Mouse (Mus musculus) olfactory bulb, adult 2 months (tissue): ENCODE results near the gene 4933415A04Rik. TPM values are rescaled to one million over a fixed set of nuclear protein-coding genes. Genes with fewer than 3 reads are reported as not detected.

Experiments used
- H3K27ac ChIP-seq: fragments of 200-500 bp; 2 replicates; pipeline ENCODE4 v1.5.1; 2012; ENCODE audit warnings: low read depth, low read length; ENCODE audit not compliant: insufficient read depth
- H3K4me1 ChIP-seq: fragments of 200-500 bp; 2 replicates; pipeline ENCODE4 v1.6.1; 2012; ENCODE audit warnings: low read length; ENCODE audit not compliant: control insufficient read depth, insufficient read depth
- H3K4me3 ChIP-seq: fragments of 200-500 bp; 2 replicates; pipeline ENCODE4 v1.5.1; 2012; ENCODE audit warnings: mild to moderate bottlenecking, low read depth, low read length, moderate library complexity; ENCODE audit not compliant: insufficient read depth
- CTCF ChIP-seq: fragments of 200-500 bp; IDR thresholded peaks from 2 replicates; pipeline ENCODE4 v1.5.1; 2012; ENCODE audit warnings: low read depth, mild to moderate bottlenecking, low read length, moderate library complexity; ENCODE audit not compliant: insufficient read depth
- POLR2A ChIP-seq: fragments of 200-500 bp; IDR thresholded peaks from 2 replicates; pipeline ENCODE4 v1.6.1; 2012; ENCODE audit warnings: mild to moderate bottlenecking, low read depth, low read length, moderate library complexity; ENCODE audit not compliant: insufficient read depth
- WGBS: fragments of 180-500 bp; shearing (Covaris S2); methylation state at CpG from one replicate; pipeline ENCODE4 v1.1.7; 2018; 5-methylcytosine and 5-hydroxymethylcytosine counted together
- polyA plus RNA-seq: library from polyadenylated mRNA; stranded (reverse); fragments of >200 nt; gene quantifications from 2 replicates; pipeline ENCODE4 v1.2.4, GENCODE M21; 2012; ENCODE audit warnings: low replicate concordance; ENCODE audit not compliant: missing spikeins, insufficient read depth, insufficient read length

Gene 4933415A04Rik
- polyA plus RNA-seq = not detected in 2 replicates

GRCm38 (mm10) chr11:43586324-43587090, at the start of gene 4933415A04Rik:
4933415A04Rik (plus strand) TSS chr11:43587040.
- Histone ChIP-seq H3K4me3 (no peak within 1 kb of the TSS), H3K27ac (no peak within 1 kb of the TSS), H3K4me1 (no peaks in the 10 kb centered on the region)
- TF ChIP-seq POLR2A (no peak), CTCF (no peak)
- 78% methylated on average over 7 of the region's 7 CpGs for WGBS

- H3K4me3 ChIP-seq = no peak overlapping the region
- WGBS = 96% methylated on average over 6 of the region's 6 CpGs
- TF ChIP-seq CTCF (no peak), POLR2A (no peak)
- no peak overlapping the region for H3K27ac ChIP-seq
- no peaks in the 10 kb centered on the region for H3K4me1 ChIP-seq
These were observed 49.8 kb upstream of the 4933415A04Rik start for GRCm38 (mm10) chr11:43537074-43537473.

GRCm38 (mm10) chr11:43539863-43540262, 47.0 kb upstream of the 4933415A04Rik start:
- 62% methylated on average over 6 of the region's 6 CpGs for WGBS
- Histone ChIP-seq H3K4me3 (no peak overlapping the region), H3K4me1 (no peaks in the 10 kb centered on the region), H3K27ac (no peak overlapping the region)
- no peak for TF ChIP-seq POLR2A
- no peak for TF ChIP-seq CTCF

- TF ChIP-seq POLR2A (no peak), CTCF (no peak)
- 96% methylated on average over 15 of the region's 15 CpGs for WGBS
These were observed 43.0 kb upstream of the 4933415A04Rik start for GRCm38 (mm10) chr11:43543711-43544466.

GRCm38 (mm10) chr11:43544819-43545218, 42.0 kb upstream of the 4933415A04Rik start:
- 93% methylated on average over 7 of the region's 7 CpGs for WGBS
- H3K4me3 ChIP-seq = no peak overlapping the region
- peaks cover 6% of the 10 kb centered on the region; the same call in 1 of the 2 replicates for H3K4me1 ChIP-seq
- no peak overlapping the region for H3K27ac ChIP-seq
- TF ChIP-seq CTCF (no peak), POLR2A (no peak)

More at GRCm38 (mm10) chr11:43543711-43544466, 43.0 kb upstream of the 4933415A04Rik start:
- Histone ChIP-seq H3K4me1 (0 out of 2 replicates have a peak, but pooled peaks cover 6% of the 10 kb centered on the region), H3K4me3 (no peak overlapping the region), H3K27ac (no peak overlapping the region)

- WGBS = 53% methylated on average over 16 of the region's 16 CpGs
- Histone ChIP-seq H3K4me3 (no peak overlapping the region), H3K27ac (no peak overlapping the region), H3K4me1 (peaks cover 6% of the 10 kb centered on the region; the same call in 1 of the 2 replicates)
- TF ChIP-seq POLR2A (no peak), CTCF (no peak)
These were observed 40.9 kb upstream of the 4933415A04Rik start for GRCm38 (mm10) chr11:43545873-43546475.

- no peak for TF ChIP-seq POLR2A
- no peak for TF ChIP-seq CTCF
- Histone ChIP-seq H3K4me3 (no peak overlapping the region), H3K4me1 (peaks cover 6% of the 10 kb centered on the region; the same call in 1 of the 2 replicates), H3K27ac (no peak overlapping the region)
- WGBS = 78% methylated on average over 4 of the region's 4 CpGs
These were observed 40.2 kb upstream of the 4933415A04Rik start for GRCm38 (mm10) chr11:43546678-43547077.

- peaks cover 6% of the 10 kb centered on the region; the same call in 1 of the 2 replicates for H3K4me1 ChIP-seq
- TF ChIP-seq CTCF = peak; percentile 26; the same call in 1 of the 2 replicates
- no peak for TF ChIP-seq POLR2A
- 64% methylated on average over 7 of the region's 7 CpGs for WGBS
- H3K27ac ChIP-seq = no peak overlapping the region
- H3K4me3 ChIP-seq = no peak overlapping the region
These were observed 38.7 kb upstream of the 4933415A04Rik start for GRCm38 (mm10) chr11:43548148-43548547.
